Mouse (Mus musculus): Measurements from ENCODE around the gene Tmem222.

- TF ChIP-seq CTCF (IDR thresholded peaks at IDR 0.05; ENCODE audit: low read depth, low read length) (no peak), EP300 (IDR thresholded peaks at IDR 0.05; ENCODE audit: insufficient read depth, low read depth, low read length) (no peak)
These were observed 13.7 kb upstream of the Tmem222 start for GRCm38 (mm10) chr4:133291255-133291654.

All from ES-Bruce4 (cell line).